ENCODE assay signal across 12 mouse cellular contexts in the genomic region with DNA sequence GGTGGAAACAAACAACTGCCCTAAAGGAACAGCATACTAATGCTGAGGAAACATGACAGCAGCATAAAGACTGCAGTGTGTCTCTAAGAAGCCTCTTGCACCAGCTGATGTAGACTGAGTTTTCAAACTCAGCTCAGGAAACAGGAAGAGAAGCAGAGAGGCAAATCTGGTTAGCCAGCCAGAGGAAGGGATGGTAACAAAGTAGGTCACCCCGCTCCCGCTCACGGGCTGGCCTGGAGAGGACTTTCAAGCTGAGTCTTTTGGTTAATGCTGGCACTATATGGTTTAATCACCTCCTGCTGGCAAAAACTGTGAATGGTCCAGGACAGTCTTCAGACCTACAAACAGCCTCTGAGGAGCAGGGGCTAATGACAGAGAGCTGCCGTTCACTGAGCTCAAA. TPM values are rescaled to one million over a fixed set of nuclear protein-coding genes. Genes with fewer than 3 reads are reported as not detected.
DNase-seq lines count a peak whose midpoint lies in the region; ATAC-seq lines count a peak whose summit lies in the region.
"Had no signal": no experiment of that assay in that cellular context is flagged by ENCODE, and none has a peak within 500 bp of the region (broad histone marks: within the 10 kb centered on the region; RNA-seq: fewer than 3 reads in every experiment).

No protein-coding gene starts in this region.

- no peak overlapping the region for H3K4me2 ChIP-seq in hindbrain, embryonic 12.5 days (replicated peaks)
- H3K4me2 ChIP-seq: embryonic facial prominence, embryonic 15.5 days; liver, embryonic 15.5 days had no signal

- no peaks in the 10 kb centered on the region for H3K4me1 ChIP-seq in hindbrain, embryonic 12.5 days
- H3K4me1 ChIP-seq in forebrain, embryonic 10.5 days, result no peaks in the 10 kb centered on the region
- H3K4me1 ChIP-seq: embryonic facial prominence, embryonic 15.5 days; liver, embryonic 15.5 days had no signal

- H3K9ac ChIP-seq in hindbrain, embryonic 12.5 days, result no peak overlapping the region
- H3K9ac ChIP-seq: embryonic facial prominence, embryonic 15.5 days; liver, embryonic 15.5 days had no signal

- peaks cover 7% of the 10 kb centered on the region for H3K27me3 ChIP-seq in hindbrain, embryonic 12.5 days
- peaks cover 11% of the 10 kb centered on the region for H3K27me3 ChIP-seq in forebrain, embryonic 10.5 days (ENCODE audit: poor library complexity, severe bottlenecking)

- ATAC-seq in megakaryocyte progenitor cell, adult 5-6 weeks (replicated peaks; ENCODE audit: poor library complexity), result 0 out of 2 replicates have a peak, but pooled peaks have one; percentile 22
- no peak for ATAC-seq in hindbrain, embryonic 12.5 days (ENCODE audit: low FRiP score)
- ATAC-seq: intestine, embryonic 16.5 days had no signal

- H3K27ac ChIP-seq in hindbrain, embryonic 12.5 days, result no peak overlapping the region
- H3K27ac ChIP-seq in forebrain, embryonic 10.5 days, result no peak overlapping the region
- H3K27ac ChIP-seq: embryonic facial prominence, embryonic 15.5 days; liver, embryonic 15.5 days had no signal

- WGBS in hindbrain, embryonic 12.5 days, result 80% methylated on average over 4 of the region's 4 CpGs
- 86% methylated on average over 4 of the region's 4 CpGs for WGBS in forebrain, embryonic 10.5 days

- no peaks in the 10 kb centered on the region for H3K36me3 ChIP-seq in hindbrain, embryonic 12.5 days
- H3K36me3 ChIP-seq in forebrain, embryonic 10.5 days (replicated peaks), result no peaks in the 10 kb centered on the region
- H3K36me3 ChIP-seq: embryonic facial prominence, embryonic 15.5 days; liver, embryonic 15.5 days had no signal

- no peak overlapping the region for H3K4me3 ChIP-seq in hindbrain, embryonic 12.5 days
- no peak overlapping the region for H3K4me3 ChIP-seq in forebrain, embryonic 10.5 days
- H3K4me3 ChIP-seq: embryonic facial prominence, embryonic 15.5 days; liver, embryonic 15.5 days had no signal

- H3K9me3 ChIP-seq in hindbrain, embryonic 12.5 days (replicated peaks), result no peaks in the 10 kb centered on the region
- H3K9me3 ChIP-seq in forebrain, embryonic 10.5 days, result no peaks in the 10 kb centered on the region
- H3K9me3 ChIP-seq: embryonic facial prominence, embryonic 15.5 days; liver, embryonic 15.5 days had no signal

- DNase-seq in cerebellum, adult 11 months, result peak; percentile 41
- no peak for DNase-seq in cerebellum, postnatal 4 days (ENCODE audit: low spot score in 2 of 2)
- peak; percentile 7 to 20 for DNase-seq in spleen, postnatal 10 days (ENCODE audit: low spot score in 2 of 2)
- DNase-seq in spleen, adult 12 weeks (ENCODE audit: low spot score), result no peak
- no peak for DNase-seq in forebrain, embryonic 10.5 days (ENCODE audit: extremely low spot score, low spot score)
- no peak for DNase-seq in embryo, embryonic 11 days
- DNase-seq: layer of hippocampus, postnatal 36 days had no signal

RNA-seq across cellular contexts. Expression of a gene that starts 7.7 kb away (rescaled TPM):
- 3.3 and 4.2 TPM in 2 replicates for total RNA-seq in megakaryocyte progenitor cell, adult 5-6 weeks (2015)
- 1.1 and 1.5 TPM in 2 replicates for total RNA-seq in megakaryocyte progenitor cell, adult 5-6 weeks (2017)
- polyA plus RNA-seq in hindbrain, embryonic 12.5 days (2016; fragmentation: Nextera tagmentation; extraction: Ambion mirVana), result 3.3 and 4.1 TPM in 2 replicates
- 0.62 and 0.85 TPM in 2 replicates for polyA plus RNA-seq in forebrain, embryonic 10.5 days (2016; fragmentation: Nextera tagmentation; extraction: Ambion mirVana)

Comparison
In these comparisons a context has a peak if more than half of its experiments do, and no peak if none do; other contexts are left out.
1. DNase-seq: peak in cerebellum, adult 11 months (single experiment) and spleen, postnatal 10 days (2 of 2); none in cerebellum, postnatal 4 days (0 of 2), spleen, adult 12 weeks (single experiment), forebrain, embryonic 10.5 days (single experiment) and embryo, embryonic 11 days (single experiment).